17 mouse cellular contexts compared by ENCODE assay signal in the genomic region with DNA sequence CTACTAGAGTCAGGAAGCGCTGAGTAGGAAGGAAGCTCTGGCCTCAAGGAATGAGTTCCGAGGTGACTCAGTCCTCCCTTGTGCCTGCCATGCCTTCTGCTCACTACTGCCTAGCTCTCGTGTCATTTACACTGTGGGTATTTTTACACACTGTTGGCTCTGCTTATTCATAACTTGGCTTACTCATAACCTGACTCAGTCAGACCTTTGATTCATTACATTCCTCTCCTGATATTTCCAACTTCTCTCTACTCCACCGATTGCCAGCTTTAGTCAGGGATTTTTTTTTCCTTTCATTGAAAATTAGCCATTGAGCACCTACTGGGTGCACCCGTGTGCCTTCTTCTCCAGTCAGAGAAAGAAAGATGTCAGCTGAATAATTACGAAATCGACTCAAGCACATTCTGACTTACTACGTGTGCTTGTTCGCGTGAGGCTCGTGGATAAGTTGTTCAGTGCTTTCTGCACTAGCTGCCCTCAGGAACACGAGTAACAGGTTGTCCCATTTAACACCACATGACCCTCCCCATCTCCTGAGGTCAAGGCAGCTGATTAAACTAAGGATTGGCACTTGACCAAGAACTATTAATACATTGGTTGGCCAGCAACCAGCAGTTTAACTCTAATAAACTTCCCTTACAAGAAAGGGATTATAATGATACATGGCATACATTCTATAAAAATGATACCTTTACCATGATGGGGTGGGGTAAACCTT. TPM values are rescaled to one million over a fixed set of nuclear protein-coding genes. Genes with fewer than 3 reads are reported as not detected.
DNase-seq lines count a peak whose midpoint lies in the region; ATAC-seq and TF ChIP-seq lines count a peak whose summit lies in the region.
"Had no signal": no experiment of that assay in that cellular context is flagged by ENCODE, and none has a peak within 500 bp of the region (broad histone marks: within the 10 kb centered on the region; RNA-seq: fewer than 3 reads in every experiment).

No protein-coding gene starts in this region.

- intact Hi-C loops in heart, postnatal 36 days (cut with DNase I) = no loop called here

- no peaks in the 10 kb centered on the region for H3K27me3 ChIP-seq in heart, postnatal 0 days (ENCODE audit: control insufficient read depth, insufficient read depth, low read length)
- H3K27me3 ChIP-seq in intestine, embryonic 15.5 days (replicated peaks) = no peaks in the 10 kb centered on the region
- H3K27me3 ChIP-seq in neural tube, embryonic 15.5 days (replicated peaks) = no peaks in the 10 kb centered on the region
- H3K27me3 ChIP-seq: forebrain, embryonic 15.5 days; kidney, embryonic 15.5 days; midbrain, embryonic 12.5 days had no signal

- no peaks in the 10 kb centered on the region for H3K9me3 ChIP-seq in heart, postnatal 0 days (replicated peaks; ENCODE audit: control insufficient read depth, low read length)
- no peaks in the 10 kb centered on the region for H3K9me3 ChIP-seq in intestine, embryonic 15.5 days
- no peaks in the 10 kb centered on the region for H3K9me3 ChIP-seq in neural tube, embryonic 15.5 days (replicated peaks)
- H3K9me3 ChIP-seq: forebrain, embryonic 15.5 days; kidney, embryonic 15.5 days; midbrain, embryonic 12.5 days had no signal

- H3K9ac ChIP-seq in heart, postnatal 0 days (replicated peaks; ENCODE audit: low read depth, low read length) = no peak overlapping the region
- no peak overlapping the region for H3K9ac ChIP-seq in intestine, embryonic 15.5 days
- no peak overlapping the region for H3K9ac ChIP-seq in neural tube, embryonic 15.5 days (replicated peaks)
- H3K9ac ChIP-seq: forebrain, embryonic 15.5 days; kidney, embryonic 15.5 days; midbrain, embryonic 12.5 days had no signal

- WGBS in heart, postnatal 0 days = 52% methylated on average over 12 of the region's 12 CpGs
- 74% methylated on average over 12 of the region's 12 CpGs for WGBS in intestine, embryonic 15.5 days
- WGBS in neural tube, embryonic 15.5 days = 86% methylated on average over 12 of the region's 12 CpGs

- DNase-seq in heart, postnatal 0 days (ENCODE audit: low spot score) = no peak
- no peak for DNase-seq in heart, postnatal 36 days
- DNase-seq in 3T3-L1 (ENCODE audit: low read depth, low spot score) (peak; percentile 96), adipocyte (ENCODE audit: low spot score) (peak; percentile 58)
- DNase-seq in kidney, postnatal 14 days = no peak
- DNase-seq in kidney, adult 11 months = no peak
- DNase-seq: cerebellum, adult 18-20 months; gastrocnemius, postnatal 14 days; lung, postnatal 14 days; spleen, adult 18-20 months had no signal

- 0 out of 2 replicates have a peak, but pooled peaks have one; percentile 17 for ATAC-seq in heart, postnatal 0 days (ENCODE audit: insufficient read depth, low read depth)
- peak; percentile 70 for ATAC-seq in intestine, embryonic 15.5 days
- no peak for ATAC-seq in neural tube, embryonic 15.5 days (ENCODE audit: low FRiP score)
- ATAC-seq: forebrain, embryonic 15.5 days; hindbrain, embryonic 16.5 days had no signal

- no peak for TF ChIP-seq CTCF in heart, postnatal 0 days (IDR thresholded peaks at IDR 0.05; ENCODE audit: low read depth)

- no peaks in the 10 kb centered on the region for H3K36me3 ChIP-seq in heart, postnatal 0 days (replicated peaks; ENCODE audit: control insufficient read depth, insufficient read depth, low read length)
- H3K36me3 ChIP-seq in intestine, embryonic 15.5 days = no peaks in the 10 kb centered on the region
- no peaks in the 10 kb centered on the region for H3K36me3 ChIP-seq in neural tube, embryonic 15.5 days
- H3K36me3 ChIP-seq: forebrain, embryonic 15.5 days; kidney, embryonic 15.5 days; midbrain, embryonic 12.5 days had no signal

- no peak overlapping the region for H3K4me3 ChIP-seq in heart, postnatal 0 days (ENCODE audit: low read depth, low read length)
- H3K4me3 ChIP-seq in intestine, embryonic 15.5 days (replicated peaks) = no peak overlapping the region
- H3K4me3 ChIP-seq in neural tube, embryonic 15.5 days (replicated peaks) = no peak overlapping the region
- H3K4me3 ChIP-seq: forebrain, embryonic 15.5 days; kidney, embryonic 15.5 days; layer of hippocampus, adult 2 months; midbrain, embryonic 12.5 days had no signal

- TF ChIP-seq EP300 in heart, postnatal 0 days (IDR thresholded peaks at IDR 0.05; ENCODE audit: low read depth) = no peak

- no peak overlapping the region for H3K4me2 ChIP-seq in heart, postnatal 0 days (ENCODE audit: low read depth, low read length)
- H3K4me2 ChIP-seq in intestine, embryonic 15.5 days (replicated peaks) = no peak overlapping the region
- no peak overlapping the region for H3K4me2 ChIP-seq in neural tube, embryonic 15.5 days
- H3K4me2 ChIP-seq: forebrain, embryonic 15.5 days; kidney, embryonic 15.5 days; midbrain, embryonic 12.5 days had no signal

- H3K27ac ChIP-seq in heart, postnatal 0 days (ENCODE audit: low read depth) = no peak overlapping the region
- H3K27ac ChIP-seq in intestine, embryonic 15.5 days = no peak overlapping the region
- H3K27ac ChIP-seq in neural tube, embryonic 15.5 days (replicated peaks) = no peak overlapping the region
- H3K27ac ChIP-seq: forebrain, embryonic 15.5 days; kidney, embryonic 15.5 days; layer of hippocampus, adult 2 months; midbrain, embryonic 12.5 days had no signal

- peaks cover 21% of the 10 kb centered on the region for H3K4me1 ChIP-seq in heart, postnatal 0 days (ENCODE audit: control insufficient read depth, insufficient read depth)
- H3K4me1 ChIP-seq in intestine, embryonic 15.5 days (replicated peaks) = 0 out of 2 replicates have a peak, but pooled peaks cover 7% of the 10 kb centered on the region
- H3K4me1 ChIP-seq in neural tube, embryonic 15.5 days = no peaks in the 10 kb centered on the region
- H3K4me1 ChIP-seq: midbrain, embryonic 12.5 days had no signal

RNA-seq across cellular contexts. Expression of a gene that starts 23.3 kb away (rescaled TPM):
- total RNA-seq in heart, postnatal 0 days (2014; rRNA removed; ENCODE audit: low replicate concordance) = 26.3 and 52.1 TPM in 2 replicates
- 3.7 and 3.8 TPM in 2 replicates for polyA plus RNA-seq in heart, postnatal 0 days (2015; fragmentation: Nextera tagmentation; extraction: Ambion mirVana)
- 10 to 100 TPM; 33.9 to 34.8 TPM for total RNA-seq in heart, postnatal 36 days (2021)
- polyA plus RNA-seq in intestine, embryonic 15.5 days (2015; fragmentation: Nextera tagmentation; extraction: Ambion mirVana) = 7.0 and 9.0 TPM in 2 replicates
- polyA plus RNA-seq in neural tube, embryonic 15.5 days (2015; fragmentation: Nextera tagmentation; extraction: Ambion mirVana) = 6.6 and 6.8 TPM in 2 replicates

Comparison
In these comparisons a context has a peak if more than half of its experiments do, and no peak if none do; other contexts are left out.
1. DNase-seq: peak in 3T3-L1 (single experiment) and adipocyte (single experiment); none in heart, postnatal 0 days (single experiment), heart, postnatal 36 days (0 of 2), kidney, postnatal 14 days (single experiment) and kidney, adult 11 months (single experiment).